In genomic region chr1:88447483-88447882, GRCm38 (mm10) we compare ENCODE assay signal across 12 mouse cellular contexts. TPM values are rescaled to one million over a fixed set of nuclear protein-coding genes. Genes with fewer than 3 reads are reported as not detected.
DNase-seq lines count a peak whose midpoint lies in the region; ATAC-seq and TF ChIP-seq lines count a peak whose summit lies in the region.
"Had no signal": no experiment of that assay in that cellular context is flagged by ENCODE, and none has a peak within 500 bp of the region (broad histone marks: within the 10 kb centered on the region; RNA-seq: fewer than 3 reads in every experiment).

No protein-coding gene starts in this region.

- H3K36me3 ChIP-seq in liver, embryonic 14.5 days (replicated peaks; ENCODE audit: control insufficient read depth, insufficient read depth, low read depth): no peaks in the 10 kb centered on the region
- H3K36me3 ChIP-seq in liver, embryonic 12.5 days: no peaks in the 10 kb centered on the region
- H3K36me3 ChIP-seq in forebrain, embryonic 15.5 days: no peaks in the 10 kb centered on the region
- H3K36me3 ChIP-seq: heart, embryonic 15.5 days; limb, embryonic 12.5 days had no signal

- no peak for TF ChIP-seq EP300 in liver, embryonic 14.5 days (IDR thresholded peaks at IDR 0.05; ENCODE audit: low read depth)

- no peaks in the 10 kb centered on the region for H3K27me3 ChIP-seq in liver, embryonic 14.5 days (ENCODE audit: control insufficient read depth, insufficient read depth, low read length)
- no peaks in the 10 kb centered on the region for H3K27me3 ChIP-seq in liver, embryonic 12.5 days (replicated peaks)
- no peaks in the 10 kb centered on the region for H3K27me3 ChIP-seq in forebrain, embryonic 15.5 days
- H3K27me3 ChIP-seq: heart, embryonic 15.5 days; limb, embryonic 12.5 days had no signal

- no peak overlapping the region for H3K27ac ChIP-seq in liver, embryonic 14.5 days
- no peak overlapping the region for H3K27ac ChIP-seq in liver, embryonic 12.5 days
- H3K27ac ChIP-seq in forebrain, embryonic 15.5 days (replicated peaks): no peak overlapping the region
- H3K27ac ChIP-seq: heart, embryonic 15.5 days; limb, embryonic 12.5 days had no signal

- WGBS in liver, embryonic 14.5 days (ENCODE audit: insufficient replicate concordance): 9% methylated on average over 6 of the region's 6 CpGs
- WGBS in liver, embryonic 12.5 days (ENCODE audit: insufficient replicate concordance): 10% methylated on average over 6 of the region's 6 CpGs
- 9% methylated on average over 6 of the region's 6 CpGs for WGBS in forebrain, embryonic 15.5 days

- H3K9me3 ChIP-seq in liver, embryonic 14.5 days (ENCODE audit: control insufficient read depth, low read length): no peaks in the 10 kb centered on the region
- H3K9me3 ChIP-seq in liver, embryonic 12.5 days (replicated peaks): no peaks in the 10 kb centered on the region
- H3K9me3 ChIP-seq in forebrain, embryonic 15.5 days: no peaks in the 10 kb centered on the region
- H3K9me3 ChIP-seq: heart, embryonic 15.5 days; limb, embryonic 12.5 days had no signal

- H3K4me1 ChIP-seq in liver, embryonic 14.5 days (replicated peaks; ENCODE audit: control insufficient read depth in 2 of 2, insufficient read depth in 2 of 2, low read length in 1 of 2): no peaks in the 10 kb centered on the region; a peak in 1 of 4 replicates
- no peaks in the 10 kb centered on the region for H3K4me1 ChIP-seq in liver, embryonic 12.5 days
- H3K4me1 ChIP-seq in forebrain, embryonic 15.5 days: peaks cover 18% of the 10 kb centered on the region
- H3K4me1 ChIP-seq: heart, embryonic 15.5 days had no signal

- no peak overlapping the region for H3K9ac ChIP-seq in liver, embryonic 14.5 days (replicated peaks)
- H3K9ac ChIP-seq in liver, embryonic 12.5 days: no peak overlapping the region
- H3K9ac ChIP-seq in forebrain, embryonic 15.5 days (replicated peaks): no peak overlapping the region
- H3K9ac ChIP-seq: heart, embryonic 15.5 days; limb, embryonic 12.5 days had no signal

- TF ChIP-seq CTCF in liver, embryonic 14.5 days (IDR thresholded peaks at IDR 0.05; ENCODE audit: low read depth): no peak

- ATAC-seq in liver, embryonic 14.5 days (ENCODE audit: insufficient read depth): peak; percentile 39; the same call in 1 of the 2 replicates
- ATAC-seq in liver, embryonic 12.5 days: no peak
- peak; percentile 93 for ATAC-seq in common myeloid progenitor, adult 5-6 weeks (replicated peaks; ENCODE audit: low read depth, poor library complexity, severe bottlenecking)
- ATAC-seq in forebrain, embryonic 15.5 days (replicated peaks): 0 out of 2 replicates have a peak, but pooled peaks have one; percentile 48

- H3K4me2 ChIP-seq in liver, embryonic 14.5 days (ENCODE audit: low read depth): no peak overlapping the region
- no peak overlapping the region for H3K4me2 ChIP-seq in liver, embryonic 12.5 days
- peak overlapping the region; percentile 11; the same call in 1 of the 2 replicates for H3K4me2 ChIP-seq in forebrain, embryonic 15.5 days (replicated peaks)
- H3K4me2 ChIP-seq: heart, embryonic 15.5 days; limb, embryonic 12.5 days had no signal

- no peak overlapping the region for H3K4me3 ChIP-seq in liver, embryonic 14.5 days (ENCODE audit: insufficient read depth in 1 of 2, low read depth in 2 of 2, low read length in 2 of 2)
- H3K4me3 ChIP-seq in liver, embryonic 12.5 days: no peak overlapping the region
- H3K4me3 ChIP-seq in forebrain, embryonic 15.5 days: no peak overlapping the region
- H3K4me3 ChIP-seq: heart, embryonic 15.5 days; limb, embryonic 12.5 days had no signal

- no peak for DNase-seq in liver, embryonic 14.5 days (ENCODE audit: low read depth in 3 of 3, low spot score in 3 of 3)
- peak; percentile 36 for DNase-seq in naive thymus-derived CD4-positive, alpha-beta T cell, adult 2 months (ENCODE audit: low read depth)
- no peak for DNase-seq in frontal cortex, postnatal 10 days (ENCODE audit: low spot score in 2 of 2)
- DNase-seq in thymus, postnatal 36 days: no peak
- DNase-seq: cerebellum, adult 18-20 months; thymus, adult 2 months had no signal

RNA-seq across cellular contexts. Expression of gene Spp2, which starts 40.7 kb away (rescaled TPM):
- polyA plus RNA-seq in liver, embryonic 14.5 days (2012; rRNA removed): 158 and 168 TPM in 2 replicates
- polyA plus RNA-seq in liver, embryonic 14.5 days (2014; fragmentation: Nextera tagmentation; extraction: Ambion mirVana): 329 and 371 TPM in 2 replicates
- polyA plus RNA-seq in liver, embryonic 12.5 days (2016; fragmentation: Nextera tagmentation; extraction: Ambion mirVana): 105 and 113 TPM in 2 replicates
- total RNA-seq in common myeloid progenitor, adult 5-6 weeks (2017): not detected in 2 replicates
- polyA plus RNA-seq in forebrain, embryonic 15.5 days (2015; fragmentation: Nextera tagmentation; extraction: Ambion mirVana): 0.41 TPM in 1 of 2 replicates, not detected in the other
- polyA plus RNA-seq: limb, embryonic 12.5 days; neural tube, embryonic 11.5 days had no signal

Comparison
In these comparisons a context has a peak if more than half of its experiments do, and no peak if none do; other contexts are left out.
1. RNA of gene Spp2, which starts 40.7 kb away (polyA plus RNA-seq): 158 to 371 TPM in liver, embryonic 14.5 days and 105 to 113 TPM in liver, embryonic 12.5 days; 0.41 TPM in forebrain, embryonic 15.5 days; every median in the first group is over 10 times any median in the second.